Mouse (Mus musculus) cerebellum, adult 9-10 months (tissue): ENCODE data around the gene Gm20479.

Experiments used
- DNase-seq: peaks from one replicate; pipeline ENCODE4 v3.0.0; 2022

The Gm20479 gene

DNA sequence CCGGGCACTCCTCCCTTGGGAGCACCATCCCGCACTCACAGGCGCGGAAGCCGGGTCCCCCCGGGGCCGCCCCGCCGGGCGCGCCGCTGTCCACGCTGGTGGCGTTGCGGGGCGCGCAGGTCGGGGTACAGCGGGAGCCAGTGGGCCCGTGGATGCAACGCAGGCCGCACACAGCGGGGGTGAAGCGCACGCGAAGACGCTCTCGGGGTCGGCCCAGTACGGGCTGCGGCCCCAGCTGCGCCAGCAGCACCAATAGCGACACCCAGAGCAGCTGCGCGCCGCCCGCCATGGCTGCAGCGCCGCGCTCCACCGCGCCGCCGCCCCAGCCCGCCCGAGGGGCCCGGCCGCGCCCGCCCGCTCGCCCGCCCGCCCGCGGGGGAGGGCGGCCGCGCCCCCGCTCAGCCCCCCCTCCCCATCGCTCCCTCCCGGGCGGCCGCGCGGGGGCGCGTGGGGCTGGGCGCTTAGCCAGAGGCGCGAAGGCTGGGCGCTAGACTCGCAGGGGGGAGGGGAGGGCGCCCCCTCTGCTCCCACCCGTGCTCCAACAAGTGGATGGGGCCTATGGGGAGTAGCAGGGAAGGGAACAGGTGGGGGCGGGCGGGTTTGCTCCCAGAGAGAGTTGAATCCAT, 23.8 kb downstream of the Gm20479 start:
- no peak for DNase-seq

DNA sequence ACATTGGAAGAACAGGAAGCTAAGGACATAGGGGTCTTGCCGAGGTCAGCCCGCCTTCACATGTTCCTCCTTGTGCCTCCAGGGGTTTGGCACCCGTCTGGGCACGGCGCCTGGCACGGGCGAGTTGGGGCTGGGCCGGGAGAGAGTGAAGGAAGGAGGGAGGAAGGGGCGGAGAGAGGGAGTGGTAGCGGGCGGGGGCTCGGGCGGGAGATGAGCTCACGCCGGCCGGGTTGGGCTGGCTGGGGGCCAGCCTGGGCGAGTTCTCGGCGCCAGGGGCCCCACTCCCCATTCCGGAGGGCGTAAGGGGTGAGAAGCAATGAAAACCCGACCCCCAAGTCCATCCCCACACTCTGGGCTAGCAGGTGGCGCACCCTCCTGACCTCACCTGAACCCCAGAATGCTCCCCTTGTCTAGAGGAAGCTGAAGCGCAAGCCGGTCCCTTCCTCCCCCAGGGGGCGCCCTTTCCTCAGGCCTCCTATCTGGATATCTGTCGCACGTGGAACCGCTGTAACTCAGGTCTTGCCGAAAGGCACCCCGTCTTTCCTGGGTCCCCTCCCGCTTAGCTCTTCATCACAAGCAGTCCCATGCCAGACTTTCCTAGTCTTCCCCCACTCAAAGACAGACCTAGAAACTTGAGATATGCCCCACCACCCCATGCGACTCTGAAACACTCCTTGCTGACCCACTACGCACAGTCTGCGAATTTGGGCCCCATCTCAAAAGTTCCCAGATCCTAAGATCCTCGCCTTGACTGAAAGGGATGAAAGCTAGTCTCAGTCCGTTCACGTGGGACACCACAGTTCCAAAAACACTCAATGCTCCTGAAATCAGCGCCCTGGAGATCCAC, 24.6 kb downstream of the Gm20479 start:
- peak; percentile 79 for DNase-seq

DNA sequence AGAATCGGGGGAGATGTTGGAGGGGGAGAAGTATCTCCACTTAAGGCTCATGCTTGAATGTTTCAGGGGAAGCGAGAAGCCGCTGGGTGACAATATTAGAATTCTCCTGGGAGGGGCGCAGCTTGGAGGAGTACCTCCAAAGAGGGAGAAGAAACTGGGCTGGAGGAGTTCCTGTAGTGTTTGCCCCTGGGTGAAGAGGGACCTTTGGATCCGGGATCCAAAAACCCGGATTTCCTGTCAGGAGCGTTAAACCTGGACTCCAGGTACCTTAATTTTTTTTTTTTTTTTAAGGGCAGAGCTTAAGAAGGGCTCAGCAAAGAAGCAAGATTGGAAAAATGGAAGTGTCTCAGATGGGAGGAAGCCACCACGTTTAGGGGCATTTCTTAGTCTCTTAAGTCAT, 25.4 kb downstream of the Gm20479 start:
- DNase-seq, result no peak

DNA sequence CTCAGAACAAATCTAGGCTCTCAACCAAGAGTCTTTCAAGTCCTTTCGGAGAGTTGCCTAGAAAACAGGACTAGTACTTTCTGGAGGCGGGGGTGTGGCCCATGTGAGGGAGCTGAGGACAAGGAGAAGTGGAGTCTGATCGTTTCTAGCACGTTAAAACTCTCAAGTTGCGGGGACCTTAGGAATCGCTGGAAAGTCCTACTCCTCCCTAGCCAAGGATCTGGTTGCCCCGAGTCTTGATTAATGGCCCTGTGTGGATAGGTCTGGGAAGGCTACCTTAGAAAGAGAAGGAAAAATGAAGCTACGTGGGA, 25.7 kb downstream of the Gm20479 start:
- DNase-seq, result no peak

DNA sequence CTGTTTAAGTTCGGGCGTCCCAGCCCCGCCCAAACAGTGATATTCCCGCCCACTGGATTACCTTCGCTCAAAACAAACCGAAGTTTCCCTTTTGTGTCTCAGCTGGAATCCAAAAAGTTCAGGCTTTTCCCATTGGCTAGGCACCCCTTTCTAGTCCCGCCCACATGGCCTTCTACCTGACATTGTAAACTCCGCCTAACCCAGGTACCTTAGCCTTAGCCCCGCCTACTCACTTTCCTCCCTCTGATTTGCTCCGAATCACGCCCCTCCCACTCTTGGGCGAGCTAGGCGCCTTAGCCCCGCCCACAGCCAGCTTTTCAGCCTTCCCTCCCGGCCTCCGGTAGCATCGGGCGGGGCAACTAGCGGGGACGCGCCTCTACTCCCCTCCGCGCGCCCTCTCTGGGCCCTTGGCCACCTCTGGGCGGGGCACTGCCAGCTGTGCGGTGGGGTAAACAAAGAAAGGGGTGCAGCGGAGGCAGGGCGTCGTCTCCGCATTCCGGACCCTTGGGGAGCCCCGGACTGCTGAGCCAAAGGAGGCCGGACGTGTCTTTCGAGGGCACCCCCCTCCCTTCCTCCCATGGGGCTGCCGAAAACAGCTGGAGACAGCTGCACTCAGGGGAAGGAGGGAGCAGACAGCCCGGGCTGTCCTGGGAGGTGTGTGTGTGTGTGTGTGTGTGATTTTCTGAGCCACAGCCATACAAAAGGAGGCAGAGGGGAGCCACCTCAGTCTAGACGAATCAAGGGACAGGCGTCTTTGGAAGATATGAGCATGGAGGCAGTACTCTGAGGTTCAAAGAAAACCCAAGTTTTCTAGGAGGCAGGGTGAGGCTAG, 26.3 kb downstream of the Gm20479 start:
- peak; percentile 61 for DNase-seq

DNA sequence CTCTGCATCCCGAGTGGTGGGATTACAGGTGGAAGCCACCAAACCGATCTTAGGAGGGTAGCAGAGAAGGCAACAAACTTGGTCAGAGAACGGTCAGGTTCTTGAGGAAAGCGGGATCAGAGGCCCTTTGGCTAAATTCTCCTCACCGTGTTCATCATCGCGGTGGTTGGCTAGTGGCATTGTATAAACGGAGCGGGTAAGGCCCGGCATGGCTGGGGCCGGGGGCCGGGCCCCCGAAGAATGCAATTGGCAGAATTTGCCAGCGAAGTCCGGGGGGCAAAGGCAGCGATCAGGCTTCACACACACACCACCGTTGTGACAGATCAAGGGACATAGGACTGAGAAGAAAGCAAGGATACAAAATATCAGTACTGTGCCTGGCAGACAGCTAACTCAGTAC, 27.2 kb downstream of the Gm20479 start:
- DNase-seq, result no peak

DNA sequence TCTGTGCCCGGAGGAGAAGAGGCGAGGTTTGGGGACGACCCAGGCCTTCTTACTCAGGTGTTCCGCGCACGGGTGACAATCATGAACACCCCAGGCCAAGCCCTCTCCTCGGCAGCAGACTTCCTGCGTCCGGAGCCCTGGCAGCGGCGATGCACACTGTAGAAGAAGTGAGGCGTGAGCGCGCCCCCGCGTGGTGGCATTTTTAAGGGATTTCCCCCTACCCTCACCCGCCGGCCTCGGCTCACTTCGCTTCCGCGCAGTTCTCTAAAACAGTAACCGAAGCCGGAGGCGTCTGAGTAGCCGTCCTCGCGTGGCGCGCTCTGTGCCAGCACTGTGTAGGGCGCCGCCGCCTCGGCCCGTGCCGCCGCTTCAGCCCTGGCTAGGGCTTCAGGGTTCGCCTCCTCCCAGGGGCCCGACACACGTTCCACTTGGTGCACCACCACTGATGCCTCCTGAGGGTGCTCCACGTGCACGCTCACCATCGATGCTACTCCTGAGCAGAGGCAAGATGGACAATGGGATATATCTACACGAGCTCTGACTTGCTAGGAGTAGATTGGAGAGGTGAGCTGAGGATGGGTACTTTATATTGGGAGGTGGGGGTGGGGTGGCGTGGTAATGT, 27.8 kb downstream of the Gm20479 start:
- DNase-seq, result peak; percentile 78

DNA sequence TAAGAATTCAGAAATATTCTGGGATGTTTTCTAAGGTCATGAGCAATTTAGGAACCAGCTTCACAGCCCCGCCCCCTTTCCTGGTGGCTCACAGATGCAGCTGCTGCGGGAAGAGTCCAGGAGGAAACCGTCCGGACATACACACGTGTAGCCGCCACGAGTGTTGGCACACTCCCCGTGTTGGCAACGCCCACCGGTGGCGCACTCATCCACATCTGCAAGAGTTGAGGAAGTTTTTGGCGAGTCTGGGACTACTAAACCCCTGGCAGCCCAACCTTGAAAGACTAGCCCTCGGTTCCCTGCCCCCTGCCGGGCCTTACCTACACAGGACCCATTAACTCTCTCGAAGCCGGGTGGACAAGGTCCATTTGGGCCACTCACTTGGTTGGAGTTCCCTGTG, 28.6 kb downstream of the Gm20479 start:
- peak; percentile 59 for DNase-seq

DNA sequence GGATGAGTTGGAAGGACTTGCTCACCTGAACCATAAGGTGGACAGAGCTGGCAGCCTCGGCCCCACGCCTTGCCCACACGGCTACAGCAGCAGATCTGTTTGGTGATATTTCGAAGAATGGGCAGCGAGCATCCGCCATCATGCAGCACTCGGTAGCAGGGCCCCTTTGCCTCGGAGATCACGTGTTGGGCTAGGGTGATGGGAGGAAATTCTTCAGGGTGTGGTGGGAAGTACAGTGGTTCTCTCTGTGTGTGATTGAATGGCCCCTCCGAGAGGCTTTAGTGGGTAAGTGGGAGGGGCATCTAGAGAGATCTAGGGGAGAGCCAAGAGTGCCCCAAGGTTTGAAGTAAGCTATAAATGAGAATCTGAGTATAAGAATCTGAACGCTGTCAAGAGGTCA, 29.1 kb downstream of the Gm20479 start:
- peak; percentile 37 for DNase-seq

DNA sequence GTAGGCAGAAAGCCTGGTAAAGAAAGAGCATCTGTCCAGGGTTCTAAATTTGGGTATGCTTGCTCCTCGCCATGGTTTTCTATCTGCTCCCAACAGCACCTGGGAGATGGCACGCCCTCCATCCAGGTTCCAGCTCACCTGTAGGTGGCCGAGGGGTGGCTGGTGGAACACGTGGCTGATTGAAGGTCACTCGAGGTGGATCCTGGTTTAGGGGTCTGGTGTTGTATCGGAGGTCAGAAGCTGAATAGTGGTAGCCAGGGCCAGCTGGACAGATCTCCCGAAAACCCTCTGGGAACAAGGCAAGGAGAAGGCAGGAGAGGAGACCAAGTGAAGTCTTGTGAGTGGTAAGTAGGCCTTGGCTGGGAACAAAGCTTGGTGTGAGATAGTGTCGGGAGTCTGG, 29.7 kb downstream of the Gm20479 start:
- DNase-seq, result no peak

DNA sequence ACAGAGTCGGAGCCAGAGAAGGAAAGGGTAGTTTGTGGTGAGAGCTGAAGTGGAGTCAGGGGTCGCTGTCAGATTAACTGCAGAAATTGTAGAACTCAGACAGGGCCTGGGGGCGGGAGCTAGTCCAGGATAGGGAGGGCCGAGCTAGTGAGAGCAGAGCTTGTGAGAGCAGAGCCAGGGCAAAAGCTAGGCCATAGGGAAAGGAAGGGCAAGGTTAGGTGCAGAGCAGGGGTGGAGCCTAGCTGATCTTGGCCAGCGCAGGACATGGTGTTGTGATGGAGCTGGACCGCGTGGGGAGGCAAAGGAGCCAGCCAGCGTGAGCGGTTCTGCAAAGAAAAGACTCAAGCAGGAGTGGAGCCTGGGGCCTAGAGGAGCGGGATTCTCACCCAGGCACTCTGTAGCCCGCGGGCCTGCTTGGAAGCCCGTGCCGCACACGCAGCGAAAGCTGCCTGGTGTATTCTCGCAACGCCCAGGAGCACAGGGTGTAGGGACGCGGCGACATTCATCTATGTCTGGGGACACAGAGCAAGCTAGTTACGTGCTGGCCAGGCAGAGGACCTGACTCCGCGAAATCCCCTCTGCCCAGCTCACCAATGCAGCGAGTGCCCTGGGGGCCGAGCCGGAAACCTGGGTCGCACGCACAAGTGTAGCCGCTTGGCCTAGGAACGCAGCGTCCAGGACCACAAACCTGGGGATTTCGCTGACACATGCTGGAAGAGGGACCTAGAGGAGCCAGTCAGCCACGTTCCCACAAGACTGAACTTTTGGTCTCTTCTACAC, 30.9 kb downstream of the Gm20479 start:
- DNase-seq, result peak; percentile 74

DNA sequence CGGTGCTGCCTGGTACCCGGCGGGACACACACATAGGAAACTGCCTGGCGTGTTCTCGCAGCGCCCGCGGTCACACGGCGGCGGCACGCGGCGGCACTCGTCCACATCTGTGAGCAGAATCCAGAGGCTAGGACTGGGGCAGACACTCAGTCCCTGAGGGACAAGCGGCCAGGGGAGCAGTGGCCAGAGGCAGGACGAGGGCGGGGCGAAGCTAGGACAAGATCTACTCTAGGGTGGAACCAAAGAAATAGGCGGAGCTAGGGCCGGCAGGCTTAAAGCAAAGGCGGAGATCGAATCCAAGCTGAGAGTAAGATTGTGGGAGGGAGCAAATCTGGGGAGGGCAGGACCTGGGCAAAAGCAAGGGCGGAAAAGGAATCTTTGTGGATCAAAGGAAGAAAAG, 31.5 kb downstream of the Gm20479 start:
- peak; percentile 68 for DNase-seq

DNA sequence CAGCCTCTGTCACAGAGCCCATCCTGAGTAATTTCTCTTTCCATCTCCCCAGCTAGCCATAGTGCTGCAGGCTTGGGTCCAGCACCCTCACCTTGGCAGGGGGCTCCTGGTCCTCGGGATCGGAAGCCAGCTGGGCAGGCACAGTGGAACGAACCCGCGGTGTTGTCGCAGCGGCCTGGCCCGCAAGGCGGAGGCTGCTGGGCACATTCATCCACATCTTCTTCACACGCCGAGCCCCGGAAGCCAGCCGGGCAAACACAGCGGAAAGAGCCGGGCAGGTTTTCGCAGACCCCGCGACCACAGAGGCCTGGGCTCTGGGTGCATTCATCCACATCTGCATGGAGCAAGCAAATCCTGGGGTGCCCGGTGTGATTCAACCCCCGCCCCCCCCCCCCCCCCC, 32.3 kb downstream of the Gm20479 start:
- DNase-seq, result no peak

DNA sequence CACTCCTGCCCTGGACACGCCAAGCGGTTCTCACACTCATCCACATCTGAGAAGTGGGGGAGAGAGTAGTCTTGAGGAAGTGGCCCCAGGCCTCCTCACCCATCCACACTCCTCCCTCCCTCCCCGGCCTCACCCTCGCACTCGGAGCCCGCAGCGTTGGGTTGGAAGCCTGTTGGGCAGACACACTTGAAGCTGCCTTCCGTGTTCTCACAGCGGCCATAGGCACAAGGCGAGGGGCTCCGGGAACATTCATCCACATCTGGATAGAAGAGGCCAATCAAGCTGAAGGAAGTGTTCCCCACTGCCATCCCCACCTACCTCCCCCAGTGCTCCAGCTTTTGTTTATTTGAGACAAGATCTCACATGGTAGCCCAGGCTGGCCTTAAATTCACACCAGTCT, 33.1 kb downstream of the Gm20479 start:
- no peak for DNase-seq

DNA sequence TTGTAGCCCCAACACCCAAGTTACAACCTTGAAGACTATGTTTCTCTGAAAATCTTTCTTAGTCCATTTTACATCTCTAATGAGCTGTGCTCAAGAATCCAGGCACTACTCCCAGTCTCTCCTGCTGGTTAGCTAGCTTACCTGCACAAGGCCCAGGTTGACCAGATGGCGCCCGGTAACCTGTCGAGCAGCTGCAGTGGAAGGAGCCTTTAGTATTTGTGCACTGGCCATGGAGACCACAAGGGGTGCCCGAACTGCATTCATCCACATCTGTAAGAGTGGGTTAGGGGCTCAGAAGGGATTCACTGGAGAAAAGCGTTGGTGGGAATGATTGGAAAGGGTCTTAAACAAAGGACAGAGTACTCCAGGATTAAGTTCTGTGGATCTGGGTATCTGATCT, 34.2 kb downstream of the Gm20479 start:
- no peak for DNase-seq

DNA sequence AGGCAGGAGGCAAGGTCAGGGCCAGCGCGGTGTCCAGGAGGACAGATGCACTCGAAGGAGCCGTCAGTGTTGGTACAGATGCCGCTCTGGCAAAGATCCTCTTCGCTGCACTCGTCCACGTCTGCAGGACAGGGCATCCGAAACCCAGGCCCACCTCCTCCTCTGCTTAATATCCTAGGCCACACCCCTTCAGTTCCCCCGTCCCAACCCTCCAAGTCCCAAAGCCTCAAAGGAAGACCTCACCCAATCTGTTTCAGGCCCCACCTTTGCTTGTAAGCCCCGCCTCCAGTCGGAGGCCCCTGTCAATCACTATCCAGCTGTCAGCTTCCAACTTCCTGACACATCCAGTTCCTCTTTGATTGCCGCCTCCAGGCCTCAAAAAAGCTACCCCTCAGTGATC, 34.9 kb downstream of the Gm20479 start:
- DNase-seq, result no peak

DNA sequence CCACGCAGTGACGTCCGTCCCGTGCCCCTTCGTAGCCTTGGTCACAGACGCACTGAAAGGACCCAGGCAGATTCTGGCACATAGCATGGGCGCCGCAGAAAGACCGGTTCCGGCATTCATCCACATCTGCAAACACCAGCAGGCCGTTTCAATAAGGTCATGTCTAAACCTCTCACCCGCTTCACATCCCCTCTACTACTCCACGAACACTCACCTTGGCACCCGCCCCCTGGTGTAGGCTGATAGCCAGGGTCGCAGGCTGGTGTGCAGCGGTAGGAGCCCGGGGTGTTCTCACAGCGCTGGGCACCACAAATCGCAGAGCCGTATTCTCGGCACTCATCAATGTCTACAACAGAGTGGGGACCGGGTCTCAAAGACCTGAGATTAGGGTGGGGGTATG, 37.8 kb downstream of the Gm20479 start:
- DNase-seq, result no peak

DNA sequence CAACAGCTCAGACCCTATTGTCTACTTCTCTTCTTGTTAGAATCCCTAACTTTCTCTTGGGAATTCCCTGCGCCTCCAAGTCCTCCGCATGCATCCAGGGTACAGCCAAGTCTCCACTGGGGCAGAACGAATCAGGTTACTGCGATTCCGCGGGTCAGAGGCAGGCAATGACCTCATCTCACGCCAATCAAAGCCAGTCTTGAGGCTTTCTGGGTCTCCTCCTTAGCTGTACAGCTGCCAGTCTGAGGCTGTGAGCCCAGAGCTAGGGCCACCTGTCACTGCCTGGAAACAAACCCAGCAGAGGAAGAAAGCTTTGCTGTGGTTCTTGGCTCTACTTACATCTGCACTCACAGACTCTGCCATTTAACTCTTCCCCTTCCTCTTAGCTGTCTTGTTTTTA, 41.3 kb downstream of the Gm20479 start:
- no peak for DNase-seq

DNA sequence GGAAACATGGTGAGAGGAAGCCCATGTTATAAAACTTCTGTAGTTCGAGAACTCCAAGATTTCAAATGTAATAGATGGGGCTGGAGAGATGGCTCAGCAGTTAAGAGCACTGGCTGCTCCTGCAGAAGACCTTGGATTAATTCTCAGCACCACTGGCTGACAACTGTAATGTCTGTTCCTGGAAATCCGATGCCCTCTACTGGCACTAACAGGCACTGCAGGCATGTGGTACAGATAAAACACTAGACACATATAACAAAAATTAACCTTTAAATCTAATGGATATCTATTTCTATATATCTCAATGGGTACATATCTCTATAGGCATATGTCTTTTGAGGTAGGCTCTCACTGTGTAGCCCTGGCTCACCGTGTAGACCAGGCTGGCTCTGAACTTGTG, 42.8 kb downstream of the Gm20479 start:
- no peak for DNase-seq

DNA sequence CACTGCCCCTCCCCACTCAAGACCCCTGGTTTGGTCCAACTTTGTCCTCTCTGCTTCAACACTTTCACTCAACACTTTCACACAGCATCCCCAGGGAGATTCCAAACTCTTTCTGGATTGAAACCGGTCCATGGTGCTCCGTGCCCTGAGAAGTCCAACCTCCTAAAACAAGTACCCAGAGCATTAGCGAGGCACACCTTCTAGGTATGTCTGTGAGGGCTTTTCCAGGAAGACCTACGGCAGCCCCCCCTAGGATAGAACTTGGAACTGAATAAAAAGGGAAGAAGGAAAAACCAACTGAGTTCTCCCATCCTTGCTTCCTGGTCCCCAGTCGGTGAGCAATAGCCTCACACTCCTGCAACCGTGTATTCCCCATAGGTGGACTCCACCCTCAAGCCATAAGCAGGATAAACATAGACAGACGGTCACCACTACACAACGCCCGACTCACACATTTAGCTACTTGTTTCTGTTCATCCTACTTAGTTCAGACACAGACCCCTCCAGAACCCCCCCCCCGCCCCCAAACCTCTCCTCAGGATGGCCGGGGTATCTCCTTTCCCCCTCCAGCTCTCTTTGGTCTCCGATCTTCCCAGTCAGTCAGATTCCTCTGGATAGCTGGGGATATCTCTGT, 45.5 kb downstream of the Gm20479 start:
- no peak for DNase-seq

DNA sequence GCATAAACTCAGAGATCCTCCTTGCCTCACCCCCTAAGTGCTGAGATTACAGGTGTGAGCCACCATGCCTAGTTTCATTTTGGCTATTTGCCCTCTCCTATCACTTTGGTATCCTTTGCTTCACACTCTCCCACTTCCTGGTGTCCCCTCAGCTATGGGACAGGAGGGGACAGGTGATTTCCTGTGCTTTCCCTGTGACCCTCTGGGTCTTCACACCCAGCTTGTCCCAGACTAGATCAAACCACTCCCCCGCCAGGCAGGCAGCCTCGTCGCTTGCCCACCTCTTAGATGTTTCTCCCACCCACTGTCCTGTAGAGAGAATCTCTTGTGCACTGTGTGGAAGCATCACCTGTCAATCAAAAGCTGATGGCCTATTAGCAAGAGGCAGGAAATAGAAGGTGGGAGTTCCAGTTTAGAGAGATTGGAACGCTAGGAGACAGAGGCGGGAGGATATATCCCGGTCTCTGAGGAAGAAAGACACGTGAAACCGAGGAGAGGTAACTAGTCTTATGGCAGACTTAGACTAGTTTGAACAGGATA, 46.2 kb downstream of the Gm20479 start:
- no peak for DNase-seq

DNA sequence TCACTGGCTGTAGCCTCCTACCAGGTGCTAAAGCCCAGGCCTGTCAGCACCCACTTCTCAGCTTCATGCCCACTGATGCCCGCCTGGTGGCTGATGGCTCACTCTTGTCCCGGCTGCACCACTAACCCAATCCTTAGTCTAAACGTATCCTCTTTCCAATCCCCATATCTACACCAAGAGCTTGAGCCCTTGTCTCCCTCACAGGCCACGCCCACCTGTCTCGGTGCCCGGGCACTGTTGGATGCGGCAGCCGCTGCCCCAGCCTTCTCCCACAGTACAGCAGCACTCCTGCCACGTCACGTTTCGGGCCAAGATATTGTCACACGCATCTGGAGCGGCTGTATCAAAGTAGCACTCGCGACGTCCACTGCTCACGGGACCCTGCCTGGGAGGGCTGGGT, 46.9 kb downstream of the Gm20479 start:
- DNase-seq, result peak; percentile 54
